ENCODE assay signal across 21 mouse cellular contexts in the genomic region with DNA sequence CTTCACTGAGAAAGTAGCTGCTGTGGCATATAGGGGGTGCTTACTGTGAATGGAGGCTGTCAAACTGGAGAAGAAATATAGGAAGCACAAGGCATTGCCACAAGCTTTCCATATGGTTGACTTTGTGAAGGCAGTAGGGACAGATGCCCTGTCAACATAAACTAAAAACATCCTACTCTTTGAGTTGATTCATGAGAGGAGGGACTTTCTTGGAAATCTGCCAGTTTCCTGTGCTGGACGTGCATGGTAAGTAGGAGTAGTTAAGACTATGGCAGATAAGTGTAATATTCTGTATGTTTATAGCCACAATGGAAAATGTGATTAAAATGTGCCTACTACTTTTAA. TPM values are rescaled to one million over a fixed set of nuclear protein-coding genes. Genes with fewer than 3 reads are reported as not detected.
DNase-seq lines count a peak whose midpoint lies in the region; ATAC-seq and TF ChIP-seq lines count a peak whose summit lies in the region.
"Had no signal": no experiment of that assay in that cellular context is flagged by ENCODE, and none has a peak within 500 bp of the region (broad histone marks: within the 10 kb centered on the region; RNA-seq: fewer than 3 reads in every experiment).

No protein-coding gene starts in this region.

- peak; percentile 32; the same call in 1 of the 2 replicates for ATAC-seq in hindbrain, embryonic 12.5 days (ENCODE audit: low FRiP score)
- ATAC-seq in hindbrain, embryonic 11.5 days (ENCODE audit: low FRiP score): no peak
- peak; percentile 74; the same call in 1 of the 2 replicates for ATAC-seq in lung, embryonic 15.5 days (ENCODE audit: borderline replicate concordance, extremely low read depth, low FRiP score, low TSS enrichment)
- ATAC-seq in forebrain, postnatal 0 days: peak; percentile 50
- ATAC-seq: intestine, embryonic 15.5 days had no signal

- H3K4me3 ChIP-seq in hindbrain, embryonic 12.5 days: no peak overlapping the region
- no peak overlapping the region for H3K4me3 ChIP-seq in hindbrain, embryonic 11.5 days (ENCODE audit: low read depth, low read length)
- H3K4me3 ChIP-seq in lung, embryonic 15.5 days: no peak overlapping the region
- H3K4me3 ChIP-seq in lung, adult 2 months (replicated peaks; ENCODE audit: extremely low read depth, low read depth, low read length): no peak overlapping the region
- no peak overlapping the region for H3K4me3 ChIP-seq in forebrain, postnatal 0 days (ENCODE audit: low read depth, low read length)
- H3K4me3 ChIP-seq: erythroblast, embryonic 14.5 days; gastrocnemius, adult 2 months; heart, embryonic 13.5 days; intestine, embryonic 15.5 days; layer of hippocampus, adult 2 months; liver, embryonic 13.5 days; midbrain, embryonic 12.5 days; stomach, embryonic 15.5 days had no signal

- H3K4me1 ChIP-seq in hindbrain, embryonic 12.5 days: no peaks in the 10 kb centered on the region
- H3K4me1 ChIP-seq in hindbrain, embryonic 11.5 days (replicated peaks; ENCODE audit: control insufficient read depth, insufficient read depth, low read length): no peaks in the 10 kb centered on the region
- peaks cover 10% of the 10 kb centered on the region; the same call in 1 of the 2 replicates for H3K4me1 ChIP-seq in lung, embryonic 15.5 days
- no peaks in the 10 kb centered on the region for H3K4me1 ChIP-seq in lung, adult 2 months (ENCODE audit: control insufficient read depth, insufficient read depth, low read length)
- H3K4me1 ChIP-seq in forebrain, postnatal 0 days (ENCODE audit: insufficient read depth): no peaks in the 10 kb centered on the region
- H3K4me1 ChIP-seq: intestine, embryonic 15.5 days; liver, embryonic 13.5 days; midbrain, embryonic 12.5 days; stomach, embryonic 15.5 days had no signal

- H3K9ac ChIP-seq in hindbrain, embryonic 12.5 days: no peak overlapping the region
- no peak overlapping the region for H3K9ac ChIP-seq in hindbrain, embryonic 11.5 days (ENCODE audit: low read depth, low read length)
- no peak overlapping the region for H3K9ac ChIP-seq in lung, embryonic 15.5 days
- H3K9ac ChIP-seq in forebrain, postnatal 0 days: no peak overlapping the region
- H3K9ac ChIP-seq: heart, embryonic 13.5 days; intestine, embryonic 15.5 days; liver, embryonic 13.5 days; midbrain, embryonic 12.5 days; stomach, embryonic 15.5 days had no signal

- no peaks in the 10 kb centered on the region for H3K27me3 ChIP-seq in hindbrain, embryonic 12.5 days
- no peaks in the 10 kb centered on the region for H3K27me3 ChIP-seq in hindbrain, embryonic 11.5 days (ENCODE audit: control insufficient read depth, insufficient read depth, low read length)
- H3K27me3 ChIP-seq in lung, embryonic 15.5 days: no peaks in the 10 kb centered on the region
- H3K27me3 ChIP-seq in forebrain, postnatal 0 days (ENCODE audit: insufficient read depth, low read length): no peaks in the 10 kb centered on the region; the same call in 1 of the 2 replicates
- H3K27me3 ChIP-seq: heart, embryonic 13.5 days; intestine, embryonic 15.5 days; liver, embryonic 13.5 days; midbrain, embryonic 12.5 days; stomach, embryonic 15.5 days had no signal

- H3K9me3 ChIP-seq in hindbrain, embryonic 12.5 days (replicated peaks): no peaks in the 10 kb centered on the region
- no peaks in the 10 kb centered on the region for H3K9me3 ChIP-seq in hindbrain, embryonic 11.5 days (ENCODE audit: control insufficient read depth, low read length)
- H3K9me3 ChIP-seq in lung, embryonic 15.5 days: no peaks in the 10 kb centered on the region
- H3K9me3 ChIP-seq in forebrain, postnatal 0 days (ENCODE audit: low read length): no peaks in the 10 kb centered on the region
- H3K9me3 ChIP-seq: heart, embryonic 13.5 days; intestine, embryonic 15.5 days; liver, embryonic 13.5 days; midbrain, embryonic 12.5 days; stomach, embryonic 15.5 days had no signal

- H3K36me3 ChIP-seq in hindbrain, embryonic 12.5 days: no peaks in the 10 kb centered on the region
- H3K36me3 ChIP-seq in hindbrain, embryonic 11.5 days (ENCODE audit: control insufficient read depth, insufficient read depth, low read length): no peaks in the 10 kb centered on the region
- no peaks in the 10 kb centered on the region for H3K36me3 ChIP-seq in lung, embryonic 15.5 days
- no peaks in the 10 kb centered on the region for H3K36me3 ChIP-seq in forebrain, postnatal 0 days (ENCODE audit: insufficient read depth)
- H3K36me3 ChIP-seq: heart, embryonic 13.5 days; intestine, embryonic 15.5 days; liver, embryonic 13.5 days; midbrain, embryonic 12.5 days; stomach, embryonic 15.5 days had no signal

- no peak for TF ChIP-seq CTCF in lung, adult 2 months (IDR thresholded peaks at IDR 0.05; ENCODE audit: insufficient read depth, low read length)
- no peak for TF ChIP-seq CTCF in forebrain, postnatal 0 days (IDR thresholded peaks at IDR 0.05; ENCODE audit: low read depth)

- no peak overlapping the region for H3K4me2 ChIP-seq in hindbrain, embryonic 12.5 days (replicated peaks)
- H3K4me2 ChIP-seq in hindbrain, embryonic 11.5 days (replicated peaks; ENCODE audit: low read depth, low read length): no peak overlapping the region
- H3K4me2 ChIP-seq in lung, embryonic 15.5 days: no peak overlapping the region
- no peak overlapping the region for H3K4me2 ChIP-seq in forebrain, postnatal 0 days (ENCODE audit: low read depth)
- H3K4me2 ChIP-seq: heart, embryonic 13.5 days; intestine, embryonic 15.5 days; liver, embryonic 13.5 days; midbrain, embryonic 12.5 days; stomach, embryonic 15.5 days had no signal

- no peak for TF ChIP-seq POLR2A in lung, adult 2 months (IDR thresholded peaks at IDR 0.05; ENCODE audit: borderline replicate concordance, extremely low read depth, low read depth, low read length)

- no peak overlapping the region for H3K27ac ChIP-seq in hindbrain, embryonic 12.5 days
- H3K27ac ChIP-seq in hindbrain, embryonic 11.5 days (ENCODE audit: low read depth, low read length): no peak overlapping the region
- H3K27ac ChIP-seq in lung, embryonic 15.5 days: no peak overlapping the region
- H3K27ac ChIP-seq in forebrain, postnatal 0 days (ENCODE audit: low read depth, low read length): no peak overlapping the region
- H3K27ac ChIP-seq: gastrocnemius, adult 2 months; heart, embryonic 13.5 days; intestine, embryonic 15.5 days; layer of hippocampus, adult 2 months; liver, embryonic 13.5 days; midbrain, embryonic 12.5 days; stomach, embryonic 15.5 days had no signal

- DNase-seq in hindbrain, embryonic 11.5 days (ENCODE audit: low spot score): no peak
- DNase-seq in lung, adult 2 months: no peak
- peak; percentile 49 for DNase-seq in MN1 (ENCODE audit: low spot score)
- DNase-seq in forebrain, postnatal 0 days: no peak
- DNase-seq in adrenal gland, postnatal 36 days: no peak
- DNase-seq: cerebellum, adult 11 months; cerebellum, postnatal 14 days; gastrocnemius, adult 2 months; heart, adult 11 months; heart, postnatal 36 days; liver, embryonic 13.5 days; lung, postnatal 14 days; spleen, adult 18-20 months had no signal

- 54% methylated on average over 1 of the region's 1 CpGs for WGBS in hindbrain, embryonic 12.5 days
- 71% methylated on average over 1 of the region's 1 CpGs for WGBS in hindbrain, embryonic 11.5 days
- WGBS in lung, embryonic 15.5 days: 13% methylated on average over 1 of the region's 1 CpGs
- 18% methylated on average over 1 of the region's 1 CpGs for WGBS in lung, adult 2 months
- 24% methylated on average over 1 of the region's 1 CpGs for WGBS in forebrain, postnatal 0 days

RNA-seq across cellular contexts. Expression of a gene that starts 57.3 kb away (rescaled TPM):
- 0.27 and 0.39 TPM in 2 replicates for polyA plus RNA-seq in hindbrain, embryonic 12.5 days (2016; fragmentation: Nextera tagmentation; extraction: Ambion mirVana)
- polyA plus RNA-seq in hindbrain, embryonic 11.5 days (2014; fragmentation: Nextera tagmentation; extraction: Ambion mirVana): 0.17 and 0.37 TPM in 2 replicates
- 0.29 and 0.30 TPM in 2 replicates for polyA plus RNA-seq in lung, embryonic 15.5 days (2015; fragmentation: Nextera tagmentation; extraction: Ambion mirVana)
- 0.75 and 1.2 TPM in 2 replicates for polyA plus RNA-seq in lung, adult 2 months (2012; rRNA removed)
- 3.1 and 3.5 TPM in 2 replicates for total RNA-seq in forebrain, postnatal 0 days (2014; rRNA removed)
- polyA plus RNA-seq in forebrain, postnatal 0 days (2015; fragmentation: Nextera tagmentation; extraction: Ambion mirVana): 0.18 and 0.28 TPM in 2 replicates
- 1 to 10 TPM; 2.4 to 2.6 TPM for total RNA-seq in adrenal gland, postnatal 36 days (2021)
- polyA plus RNA-seq: erythroblast, embryonic 14.5 days had no signal
